Mouse (Mus musculus) intestine, postnatal 0 days (tissue): ENCODE results near the gene Cst13. TPM values are rescaled to one million over a fixed set of nuclear protein-coding genes. Genes with fewer than 3 reads are reported as not detected.

Experiments used
- ATAC-seq: fragments of 200-750 bp; cut with Nextera tagmentation; 2 replicates; pipeline ENCODE4 v1.8.0; 2017; ENCODE audit warnings: mild to moderate bottlenecking, moderate TSS enrichment, moderate library complexity
- H3K27ac ChIP-seq: fragments of 300-500 bp; sonication (generic); 2 replicates; pipeline ENCODE4 v1.5.1; 2014; ENCODE audit warnings: mild to moderate bottlenecking, low read depth, low read length, moderate library complexity
- H3K27me3 ChIP-seq: fragments of 300-500 bp; sonication (generic); replicated peaks from 2 replicates; pipeline ENCODE4 v1.6.1; 2014; ENCODE audit warnings: low read length, mixed read lengths; ENCODE audit not compliant: control insufficient read depth, insufficient read depth
- H3K36me3 ChIP-seq: fragments of 300-500 bp; sonication (generic); 2 replicates; pipeline ENCODE4 v1.6.1; 2014; ENCODE audit warnings: mild to moderate bottlenecking, moderate library complexity; ENCODE audit not compliant: control insufficient read depth, insufficient read depth
- H3K4me1 ChIP-seq: fragments of 300-500 bp; sonication (generic); replicated peaks from 2 replicates; pipeline ENCODE4 v1.6.1; 2014; ENCODE audit warnings: antibody characterized with exemption, low read length, mixed read lengths; ENCODE audit not compliant: control insufficient read depth, insufficient read depth
- H3K4me2 ChIP-seq: fragments of 300-500 bp; sonication (generic); replicated peaks from 2 replicates; pipeline ENCODE4 v1.6.1; 2014; ENCODE audit warnings: low read depth, mild to moderate bottlenecking, moderate library complexity
- H3K4me3 ChIP-seq: fragments of 300-500 bp; sonication (generic); 2 replicates; pipeline ENCODE4 v1.5.1; 2014; ENCODE audit warnings: low read depth, low read length
- H3K9ac ChIP-seq: fragments of 300-500 bp; sonication (generic); 2 replicates; pipeline ENCODE4 v1.6.1; 2014; ENCODE audit warnings: mild to moderate bottlenecking, low read depth, low read length
- H3K9me3 ChIP-seq: fragments of 300-500 bp; sonication (generic); 2 replicates; pipeline ENCODE4 v1.6.1; 2016; ENCODE audit warnings: mixed run types; ENCODE audit not compliant: control insufficient read depth
- CTCF ChIP-seq: sonication (generic); IDR thresholded peaks from 2 replicates; pipeline ENCODE4 v1.5.1; 2016; ENCODE audit warnings: low read depth, mild to moderate bottlenecking, control low read depth, antibody characterized with exemption, moderate library complexity
- WGBS: fragments of 180-500 bp; shearing (Covaris S2); extraction: QIAGEN DNeasy Blood & Tissue Kit; methylation state at CpG from one replicate; pipeline ENCODE4 v1.1.7; 2014; 5-methylcytosine and 5-hydroxymethylcytosine counted together
- polyA plus RNA-seq: library from polyadenylated mRNA; unstranded; fragments of >200 nt; fragmentation: Nextera tagmentation; extraction: Ambion mirVana; gene quantifications from 2 replicates; pipeline ENCODE4 v1.2.1, GENCODE M21; 2015

Cst13 gene
- polyA plus RNA-seq, 1 experiment from 2014 or later = not detected

DNA sequence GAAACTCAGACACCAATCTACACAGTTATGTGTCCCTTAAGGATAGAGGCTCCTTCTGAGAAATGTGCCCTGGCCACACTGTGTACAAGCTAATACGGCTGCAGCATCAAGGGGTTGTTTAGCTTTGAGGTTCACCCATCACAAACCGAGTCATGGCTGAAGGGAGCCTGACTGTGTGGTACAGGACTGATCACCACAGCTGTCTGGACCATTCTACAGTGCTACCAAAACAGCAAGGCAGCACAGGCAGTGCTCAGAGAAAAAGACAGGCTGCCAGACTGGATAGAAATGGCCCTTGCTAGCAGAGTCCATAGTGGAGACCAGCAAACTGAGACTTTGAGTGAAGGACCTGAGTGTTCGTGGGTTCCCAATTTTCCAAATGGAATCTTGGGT lies 54.3 kb downstream of the Cst13 start:
- H3K4me1 ChIP-seq = no peaks in the 10 kb centered on the region
- no peak overlapping the region for H3K27ac ChIP-seq
- no peak for TF ChIP-seq CTCF
- peaks cover 12% of the 10 kb centered on the region; the same call in 1 of the 2 replicates for H3K36me3 ChIP-seq
- no peaks in the 10 kb centered on the region for H3K27me3 ChIP-seq
- H3K9me3 ChIP-seq = no peaks in the 10 kb centered on the region
- no peak for ATAC-seq
- WGBS = 32% methylated on average over 3 of the region's 3 CpGs
- H3K4me3 ChIP-seq = peak overlapping the region; percentile 78
- peak overlapping the region; percentile 59; the same call in 1 of the 2 replicates for H3K9ac ChIP-seq
- H3K4me2 ChIP-seq = peak overlapping the region; percentile 89

DNA sequence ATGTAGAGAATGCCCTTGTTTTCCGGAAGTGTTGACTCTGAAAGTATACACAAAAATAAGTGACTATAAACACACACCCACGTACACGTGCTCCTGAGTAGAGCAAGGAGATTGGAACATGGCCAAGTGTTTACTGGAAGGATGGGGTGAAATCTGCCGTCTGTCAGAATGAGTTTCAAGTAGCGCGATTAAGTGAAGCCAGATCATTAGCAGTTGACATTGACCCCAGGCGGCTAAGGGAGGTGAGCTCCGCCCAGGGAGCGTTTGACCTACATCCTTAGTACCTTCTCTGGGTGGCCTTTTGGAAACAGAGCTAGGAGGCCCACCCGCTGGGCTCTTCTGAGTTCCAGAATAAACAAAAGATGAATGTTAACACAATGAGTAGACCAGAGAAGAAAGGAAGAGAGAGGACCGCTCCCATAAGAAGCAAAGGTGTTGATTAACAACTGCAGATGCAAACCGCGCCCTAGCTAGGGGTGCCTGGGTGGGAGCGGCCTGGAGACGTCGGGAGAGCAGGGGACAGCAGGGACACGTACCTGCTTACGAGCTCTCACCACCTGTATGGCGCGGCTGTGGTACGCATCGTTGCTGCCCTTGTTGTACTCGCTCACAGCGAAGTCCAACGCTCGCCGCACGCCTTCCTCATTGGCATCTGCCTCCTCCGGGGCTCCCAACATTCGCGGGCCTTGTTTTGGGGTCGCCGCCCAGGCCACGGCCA lies 54.9 kb downstream of the Cst13 start:
- H3K36me3 ChIP-seq = peaks cover 12% of the 10 kb centered on the region; the same call in 1 of the 2 replicates
- under 1% methylated on average over 34 of the region's 34 CpGs for WGBS
- no peaks in the 10 kb centered on the region for H3K4me1 ChIP-seq
- no peak for TF ChIP-seq CTCF
- peak overlapping the region; percentile 73 for H3K27ac ChIP-seq
- H3K4me3 ChIP-seq = peak overlapping the region; percentile 78
- H3K9ac ChIP-seq = peak overlapping the region; percentile 59
- H3K4me2 ChIP-seq = peak overlapping the region; percentile 89
- H3K27me3 ChIP-seq = no peaks in the 10 kb centered on the region
- peak; percentile 67 for ATAC-seq
- no peaks in the 10 kb centered on the region for H3K9me3 ChIP-seq

DNA sequence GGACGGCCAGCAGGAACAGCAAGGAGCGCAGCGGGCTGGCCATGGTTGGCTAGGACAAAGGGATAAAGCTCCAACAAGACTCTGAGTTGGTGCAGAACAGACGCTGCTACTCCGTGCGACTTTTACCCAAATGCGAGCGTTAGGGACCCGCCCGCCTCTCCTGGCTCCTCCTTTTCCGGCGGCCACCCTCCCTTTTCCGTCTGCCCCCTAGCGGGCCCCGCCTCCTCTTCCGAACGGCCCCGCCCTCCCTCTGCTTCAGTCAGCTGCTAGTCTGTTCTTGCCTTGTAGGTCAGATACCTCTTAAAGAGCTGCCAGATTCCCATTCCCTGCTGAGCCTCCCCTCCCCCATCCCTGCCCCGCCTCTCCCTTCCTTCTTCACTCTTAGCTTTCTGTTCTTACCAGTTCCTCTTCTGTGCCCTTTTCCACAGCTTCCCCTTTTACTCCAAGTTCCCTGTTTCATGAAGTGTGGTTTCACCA lies 55.5 kb downstream of the Cst13 start, which contains the start of gene Cst3:
TSS of gene Cst3 (minus strand) at position 358 of the 477 bp plus-strand sequence.
- H3K27me3 ChIP-seq = no peaks in the 10 kb centered on the region
- TF ChIP-seq CTCF = peak; percentile 67
- H3K4me2 ChIP-seq = peak within 1 kb of the TSS; percentile 89
- ATAC-seq = peak; percentile 97
- no peaks in the 10 kb centered on the region for H3K4me1 ChIP-seq
- WGBS = 1% methylated on average over 17 of the region's 19 CpGs
- H3K4me3 ChIP-seq = peak within 1 kb of the TSS; percentile 78
- H3K27ac ChIP-seq = peak within 1 kb of the TSS; percentile 73
- H3K9me3 ChIP-seq = no peaks in the 10 kb centered on the region
- peaks cover 12% of the 10 kb centered on the region; the same call in 1 of the 2 replicates for H3K36me3 ChIP-seq
- H3K9ac ChIP-seq = peak within 1 kb of the TSS; percentile 59

DNA sequence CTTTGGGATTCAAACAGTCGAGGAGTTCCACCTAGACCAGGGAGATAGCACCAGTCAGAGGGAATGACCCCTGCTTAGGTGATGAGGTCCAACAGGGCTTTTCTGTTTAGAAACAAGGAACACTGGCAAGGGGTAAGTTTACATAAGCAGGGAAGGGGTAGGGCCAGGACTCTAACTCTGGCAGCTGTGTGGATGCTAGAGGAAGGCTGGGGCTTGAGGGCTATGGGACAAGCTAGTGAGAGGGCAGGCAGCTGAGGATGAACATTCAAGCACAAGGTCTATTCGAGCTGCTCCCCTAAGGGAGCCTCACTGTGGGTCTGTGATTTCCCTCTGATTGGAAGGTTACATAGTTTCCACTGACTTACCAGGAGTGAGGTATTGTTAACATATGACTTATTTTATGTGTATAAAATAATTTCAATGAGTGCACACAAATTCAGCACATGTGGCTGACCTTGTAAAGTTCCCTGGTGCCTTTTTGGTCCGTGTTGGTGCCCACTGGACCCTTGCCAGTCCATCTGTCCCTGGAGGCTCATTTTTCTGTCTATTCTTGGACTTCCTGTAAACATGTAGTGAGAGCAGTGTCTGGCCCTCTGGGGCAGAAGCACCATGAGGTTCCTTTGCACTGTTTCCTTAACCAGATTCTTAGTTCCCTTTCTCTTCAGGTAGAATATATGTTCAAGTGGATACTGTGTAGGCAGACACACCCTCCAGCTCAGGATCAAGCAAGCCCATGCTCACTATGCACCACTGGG lies 57.3 kb downstream of the Cst13 start:
- no peak overlapping the region for H3K27ac ChIP-seq
- H3K4me1 ChIP-seq = no peaks in the 10 kb centered on the region
- H3K36me3 ChIP-seq = peaks cover 2% of the 10 kb centered on the region; the same call in 1 of the 2 replicates
- no peaks in the 10 kb centered on the region for H3K27me3 ChIP-seq
- H3K9me3 ChIP-seq = no peaks in the 10 kb centered on the region
- no peak for TF ChIP-seq CTCF
- no peak overlapping the region for H3K4me2 ChIP-seq
- no peak for ATAC-seq
- H3K4me3 ChIP-seq = no peak overlapping the region
- WGBS = 14% methylated on average over 3 of the region's 3 CpGs
- H3K9ac ChIP-seq = no peak overlapping the region

DNA sequence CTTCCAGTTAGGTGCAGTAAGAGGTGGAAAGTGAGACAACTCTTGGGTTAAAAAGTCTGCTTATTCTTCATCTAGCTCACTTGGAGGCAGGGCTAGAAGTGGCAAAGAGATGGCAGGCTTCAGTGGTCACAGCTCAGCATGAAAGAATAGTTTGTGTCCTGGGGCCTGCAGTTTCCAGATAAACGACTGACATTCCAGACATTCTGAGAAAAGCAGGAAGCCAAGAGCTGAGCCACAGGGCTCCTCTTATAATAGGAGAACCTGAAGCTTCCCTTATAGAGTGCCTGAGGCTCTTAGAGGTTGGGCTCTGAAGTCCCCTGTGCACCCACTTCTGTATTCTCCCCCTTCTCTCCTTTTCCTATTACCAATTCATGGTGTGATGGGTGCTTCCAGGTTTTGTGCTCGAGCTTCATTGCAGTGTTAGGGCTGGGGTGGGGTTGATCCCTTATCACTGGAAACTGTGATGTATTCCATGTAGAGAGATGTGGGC lies 58.8 kb downstream of the Cst13 start:
- Histone ChIP-seq H3K9me3 (no peaks in the 10 kb centered on the region), H3K4me1 (no peaks in the 10 kb centered on the region; the same call in 1 of the 2 replicates), H3K36me3 (no peaks in the 10 kb centered on the region), H3K4me2 (no peak overlapping the region), H3K27me3 (no peaks in the 10 kb centered on the region), H3K4me3 (no peak overlapping the region), H3K9ac (no peak overlapping the region), H3K27ac (no peak overlapping the region)
- 4% methylated on average over 2 of the region's 2 CpGs for WGBS
- TF ChIP-seq CTCF = no peak
- no peak for ATAC-seq

DNA sequence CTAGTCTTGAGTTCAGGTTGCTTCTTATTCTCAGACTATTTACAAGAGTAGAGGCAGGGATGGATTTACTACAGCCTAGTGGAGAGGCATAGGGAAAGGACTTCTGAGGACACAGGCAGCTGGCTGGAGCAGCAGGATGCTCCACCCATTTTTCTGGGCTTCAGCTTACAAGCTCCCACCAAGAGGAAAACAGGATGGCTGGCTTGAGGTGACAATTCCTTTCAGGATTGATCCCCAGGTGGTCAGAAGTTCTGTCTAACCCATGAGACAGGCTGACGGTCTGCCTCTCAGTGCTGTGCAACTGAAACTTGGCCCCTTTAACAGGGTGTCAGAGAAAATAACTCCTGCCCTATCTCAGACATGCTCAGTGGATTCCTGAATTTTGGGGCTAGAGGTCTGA lies 59.3 kb downstream of the Cst13 start:
- no peaks in the 10 kb centered on the region for H3K36me3 ChIP-seq

More for the DNA sequence above, 59.3 kb downstream of the Cst13 start:
- Histone ChIP-seq H3K4me3 (no peak overlapping the region), H3K27ac (no peak overlapping the region), H3K4me2 (no peak overlapping the region), H3K4me1 (no peaks in the 10 kb centered on the region; the same call in 1 of the 2 replicates), H3K9me3 (no peaks in the 10 kb centered on the region), H3K27me3 (no peaks in the 10 kb centered on the region), H3K9ac (no peak overlapping the region)
- no peak for ATAC-seq
- 70% methylated on average over 1 of the region's 1 CpGs for WGBS
- no peak for TF ChIP-seq CTCF

Other genes starting within 250 kb of the Cst13 start
- 35.6 and 35.9 TPM in 2 replicates for gene Nxt1, start 147.5 kb upstream of the Cst13 start, polyA plus RNA-seq
- 14.9 and 16.6 TPM in 2 replicates for gene Gzf1, start 139.1 kb upstream of the Cst13 start, polyA plus RNA-seq
- 2.2 and 2.4 TPM in 2 replicates for gene Napb, start 87.6 kb upstream of the Cst13 start, polyA plus RNA-seq
- not detected in 2 replicates for gene Cstl1, start 69.7 kb upstream of the Cst13 start, polyA plus RNA-seq
- gene Cst11, start 48.6 kb upstream of the Cst13 start, polyA plus RNA-seq = not detected in 2 replicates
- gene 8030411F24Rik, start 38.1 kb upstream of the Cst13 start, polyA plus RNA-seq = not detected in 2 replicates
- not detected in 2 replicates for gene Cst12, start 30.7 kb upstream of the Cst13 start, polyA plus RNA-seq
- not detected in 2 replicates for gene Cst8, start 21.3 kb upstream of the Cst13 start, polyA plus RNA-seq
- gene Cst9, start 15.1 kb downstream of the Cst13 start, polyA plus RNA-seq = not detected in 2 replicates
- gene 9230104L09Rik, start 45.0 kb downstream of the Cst13 start, polyA plus RNA-seq = not detected in 2 replicates
- gene Cst3, start 55.6 kb downstream of the Cst13 start, polyA plus RNA-seq = 305 and 313 TPM in 2 replicates
- not detected in 2 replicates for gene Gm1330, start 183.2 kb downstream of the Cst13 start, polyA plus RNA-seq
- gene Gm10750, start 197.2 kb downstream of the Cst13 start, polyA plus RNA-seq = not detected in 2 replicates